Mouse (Mus musculus) MEL-GATA-1-ER (cell line): ENCODE data around the gene Pappa.

ENCODE experiments used
- DNase-seq: peaks from one replicate; pipeline ENCODE4 v3.0.0-alpha.2; 2012; ENCODE audit warnings: low read depth; ENCODE audit errors: extremely low read depth

Gene Pappa

DNA sequence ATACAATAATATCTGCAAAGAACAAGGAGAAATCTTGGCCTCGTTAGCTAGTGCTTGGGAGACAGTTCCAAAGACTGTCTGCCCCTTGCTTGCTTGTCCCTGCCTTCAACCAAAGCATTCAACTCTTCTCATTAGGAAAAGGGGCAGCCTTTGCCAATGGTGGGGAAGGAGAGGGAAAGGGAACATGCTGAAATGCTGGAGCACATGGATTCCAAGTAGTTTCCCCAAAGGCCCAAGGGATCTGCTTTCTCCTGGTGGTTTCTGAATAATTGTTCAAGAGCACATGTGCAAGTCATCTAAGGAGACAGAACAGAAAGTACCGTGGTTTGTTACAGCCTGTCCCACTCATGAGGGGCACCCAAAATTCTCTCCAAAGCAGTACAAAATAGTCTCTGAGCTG is 146.0 kb downstream of the Pappa start:
- DNase-seq: no peak

DNA sequence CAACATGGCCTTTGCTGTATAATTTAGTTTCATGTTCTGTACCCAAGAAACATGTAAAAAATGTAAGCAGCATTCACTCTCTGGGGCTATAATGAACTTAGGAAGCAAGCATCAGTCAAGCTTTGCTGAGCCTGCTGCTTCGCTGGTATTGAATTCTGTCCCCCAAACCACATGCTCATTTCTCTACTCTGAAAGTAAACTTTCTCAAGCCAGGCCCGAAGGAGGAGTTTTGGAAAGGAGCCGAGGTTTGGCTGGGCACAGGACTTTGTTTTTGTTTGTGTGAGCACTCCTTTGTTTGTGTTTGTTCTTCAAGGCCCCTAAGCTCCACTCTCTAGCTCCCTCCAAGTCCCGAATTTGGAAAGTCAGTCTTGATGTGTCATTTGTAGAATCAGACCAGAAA is 148.3 kb downstream of the Pappa start:
- DNase-seq: no peak

DNA sequence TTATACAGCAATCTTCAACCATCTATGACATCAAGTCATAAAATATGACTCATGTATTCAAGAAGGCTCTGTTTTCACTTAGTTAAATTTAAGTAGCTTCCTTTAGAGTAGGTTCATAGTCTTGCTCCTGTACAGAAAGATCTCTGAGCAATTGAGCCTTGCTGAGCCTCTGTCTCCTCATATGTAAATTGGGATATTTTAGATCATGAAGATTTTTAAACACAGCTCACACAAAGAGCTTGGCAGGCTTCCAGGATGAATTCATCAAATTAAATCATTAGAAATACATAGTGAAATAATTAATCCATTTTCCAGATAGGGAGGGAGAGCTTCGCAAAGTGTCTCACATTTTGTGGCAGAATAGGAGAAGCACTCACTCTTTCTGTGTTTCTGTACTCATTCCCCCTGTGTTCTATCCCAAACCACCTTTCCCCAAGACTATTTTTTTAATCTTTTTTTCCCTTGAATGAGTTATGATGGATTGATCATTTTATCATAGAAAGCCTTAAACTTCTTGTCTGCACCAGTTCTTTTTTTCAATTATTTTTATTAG is 149.4 kb downstream of the Pappa start:
- DNase-seq: no peak

DNA sequence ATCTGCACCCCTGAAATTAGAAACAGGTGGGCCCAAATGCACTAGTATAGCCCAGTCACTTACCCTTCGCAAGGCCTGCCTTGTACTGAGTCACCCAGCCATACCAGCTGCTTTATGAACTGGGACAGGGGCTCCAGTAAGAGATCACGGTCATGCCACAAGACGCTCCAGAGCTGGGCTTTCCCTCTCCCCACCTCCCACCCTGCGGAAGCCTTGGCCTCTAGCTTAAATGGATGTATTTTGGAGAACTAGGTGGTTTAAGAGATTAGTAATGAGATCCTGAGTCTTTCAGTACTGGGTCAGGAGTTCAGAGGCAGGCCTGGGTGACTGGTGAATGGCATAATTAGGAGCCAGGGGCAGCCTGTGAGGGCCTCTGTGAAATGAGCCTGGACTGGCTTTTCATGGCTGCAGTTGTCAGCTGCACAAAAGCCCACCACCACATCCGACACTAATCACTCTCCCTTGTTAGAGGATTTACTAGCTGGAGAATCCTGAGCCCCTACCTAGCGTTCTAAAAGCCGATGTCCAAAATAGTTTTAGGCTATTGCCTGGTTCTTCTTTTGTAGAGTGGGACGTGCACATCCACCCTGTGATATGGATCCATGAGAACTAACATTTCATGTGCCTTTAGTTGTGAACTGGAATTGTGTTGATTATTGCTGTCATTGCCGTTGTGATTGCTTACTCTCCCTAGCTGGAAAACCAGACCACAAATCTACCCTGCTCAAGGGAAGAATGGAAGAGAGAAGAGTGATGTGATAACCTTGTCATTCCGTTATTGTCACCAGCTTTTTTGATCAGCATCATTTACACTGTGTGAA is 154.7 kb downstream of the Pappa start:
- no peak for DNase-seq

DNA sequence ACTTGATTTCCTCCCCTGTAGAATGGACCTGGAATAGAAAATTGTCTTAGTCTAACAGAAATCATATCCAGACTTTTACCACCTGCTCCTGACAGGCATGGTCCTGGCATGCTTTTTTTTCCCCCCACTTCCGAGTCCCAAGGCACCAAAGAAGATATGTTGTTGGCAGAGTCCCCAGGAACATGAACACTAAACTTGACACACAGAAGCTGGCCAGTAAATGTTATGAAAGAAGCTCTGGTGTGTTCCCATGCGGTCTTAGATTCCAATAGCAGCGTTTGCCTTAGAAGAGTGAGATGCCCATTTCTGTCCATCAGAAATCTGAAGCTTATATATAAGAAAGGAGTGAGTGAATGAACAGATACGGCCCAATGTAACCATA is 155.3 kb downstream of the Pappa start:
- DNase-seq: no peak

DNA sequence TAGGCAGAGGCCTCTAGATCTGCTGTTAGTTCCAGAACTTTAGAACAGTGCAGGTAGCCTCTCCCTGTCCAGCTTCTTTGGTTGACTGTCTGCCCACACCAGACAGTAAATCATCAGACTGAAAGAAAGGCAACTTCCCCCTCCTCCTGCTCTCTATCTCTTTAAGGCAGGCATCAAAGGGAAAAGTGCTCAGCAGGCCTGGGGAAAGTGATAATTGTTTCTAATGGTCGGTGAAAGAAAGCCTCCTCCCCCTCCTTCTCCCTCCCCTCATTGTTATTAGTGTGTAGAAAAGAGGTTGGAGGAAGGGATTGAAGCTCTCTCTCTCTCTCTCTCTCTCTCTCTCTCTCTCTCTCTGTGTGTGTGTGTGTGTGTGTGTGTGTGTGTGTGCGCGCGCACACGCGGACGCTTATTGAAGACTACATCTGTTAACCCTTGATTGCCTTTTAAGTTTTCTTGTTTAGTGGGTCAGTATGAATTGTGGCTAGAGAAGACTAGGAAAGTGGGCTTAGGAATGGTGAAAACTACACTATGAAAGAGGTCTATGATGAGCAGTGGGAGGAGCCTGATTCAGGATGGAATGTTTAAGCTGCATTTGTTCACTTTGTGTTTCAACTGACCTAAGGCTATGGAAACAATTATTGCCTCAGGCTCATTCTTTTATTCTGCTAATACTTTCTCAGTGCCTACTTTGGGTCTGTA is 156.2 kb downstream of the Pappa start:
- peak; percentile 76 for DNase-seq

DNA sequence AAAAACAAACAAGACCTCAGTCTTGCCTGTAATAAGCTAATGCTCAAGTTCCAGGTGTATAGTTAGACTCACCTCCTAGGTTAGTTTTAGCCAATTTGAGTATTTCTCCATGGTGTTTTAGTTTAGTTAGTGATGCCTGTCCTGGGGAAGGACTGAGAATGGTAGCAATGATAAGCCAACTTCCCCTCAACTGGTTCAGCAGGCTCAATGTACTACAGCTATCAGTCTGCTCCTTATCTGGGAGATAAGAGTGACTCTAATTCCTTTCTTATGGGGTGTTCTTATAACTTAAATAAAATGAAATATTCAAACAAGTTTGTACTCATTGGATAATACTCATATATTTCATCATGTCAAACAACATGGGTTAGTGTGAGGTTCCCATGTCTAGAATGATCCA is 156.9 kb downstream of the Pappa start:
- no peak for DNase-seq

DNA sequence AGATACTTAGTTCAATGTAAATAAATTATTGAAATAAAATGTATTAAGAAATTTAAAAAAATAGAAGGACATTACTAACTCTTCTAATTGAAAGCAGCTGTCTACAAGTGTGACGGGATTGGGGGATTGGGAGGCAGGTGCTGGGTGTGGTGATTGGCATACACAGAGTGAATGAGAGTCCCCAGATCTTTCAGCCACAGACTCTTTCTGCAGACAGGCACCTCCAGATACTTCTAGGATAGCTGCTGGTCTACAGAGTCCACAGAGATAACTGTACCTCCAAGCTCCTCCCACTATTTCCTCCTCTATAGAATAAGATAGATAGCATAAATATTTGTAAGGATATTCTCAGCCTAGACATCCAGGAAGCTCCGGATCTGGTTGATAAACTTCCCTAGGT is 159.6 kb downstream of the Pappa start:
- DNase-seq: no peak

DNA sequence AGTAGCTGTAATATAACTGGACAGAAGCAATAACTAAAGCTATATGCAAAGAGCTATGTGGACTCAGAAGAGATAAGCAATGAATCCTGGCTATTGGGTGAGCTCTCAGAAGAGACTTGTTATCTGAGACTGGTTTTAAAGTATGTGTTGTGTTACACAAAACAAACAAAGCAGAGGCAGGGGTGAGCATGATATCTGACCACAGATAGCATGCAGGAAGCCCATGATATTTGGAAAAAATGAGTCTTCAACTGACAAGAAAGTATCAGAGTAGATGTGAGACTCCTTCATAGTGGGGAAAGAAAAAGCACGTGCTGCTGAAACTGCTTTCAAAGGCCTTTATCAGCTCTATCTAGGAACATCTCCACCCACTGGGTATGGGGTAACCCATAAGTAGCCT is 161.2 kb downstream of the Pappa start:
- no peak for DNase-seq

DNA sequence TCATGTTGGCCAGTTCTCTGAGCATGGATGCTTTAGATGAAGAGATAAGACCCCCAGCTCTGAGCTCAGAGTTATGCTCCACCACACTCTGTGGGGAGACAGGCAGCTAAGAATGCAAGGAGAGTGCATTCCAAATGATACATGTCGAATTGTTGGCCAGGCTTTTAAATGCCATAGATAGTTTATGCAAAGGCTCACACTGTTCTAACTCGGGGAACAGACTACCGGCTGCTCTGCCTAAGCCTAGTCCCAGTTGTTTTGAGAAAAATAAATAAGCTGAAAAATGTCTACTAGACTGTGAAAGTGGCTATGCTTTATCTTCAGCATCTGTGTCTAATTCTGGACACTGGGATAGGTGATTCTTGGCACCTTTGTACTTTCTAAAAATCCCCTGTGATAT is 165.3 kb downstream of the Pappa start:
- DNase-seq: no peak

DNA sequence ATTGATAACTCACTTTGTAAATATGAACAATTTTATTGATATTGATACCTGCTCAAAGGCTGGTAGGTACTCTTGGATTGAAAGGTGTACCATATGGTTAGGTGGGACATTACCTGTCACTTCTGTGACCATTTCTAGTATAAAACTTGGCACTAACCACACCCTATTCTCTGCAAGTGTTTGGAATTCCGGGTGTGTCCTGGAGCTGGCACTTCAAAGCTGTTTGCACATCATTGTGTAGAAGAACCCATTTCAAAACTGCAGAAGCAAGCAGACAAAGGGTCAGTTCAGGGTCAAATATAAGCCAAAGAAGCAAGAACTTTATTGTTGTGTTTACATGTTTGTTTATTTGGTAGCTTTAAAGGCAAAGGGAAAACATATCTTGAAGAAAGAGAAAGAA is 171.8 kb downstream of the Pappa start:
- DNase-seq: no peak

DNA sequence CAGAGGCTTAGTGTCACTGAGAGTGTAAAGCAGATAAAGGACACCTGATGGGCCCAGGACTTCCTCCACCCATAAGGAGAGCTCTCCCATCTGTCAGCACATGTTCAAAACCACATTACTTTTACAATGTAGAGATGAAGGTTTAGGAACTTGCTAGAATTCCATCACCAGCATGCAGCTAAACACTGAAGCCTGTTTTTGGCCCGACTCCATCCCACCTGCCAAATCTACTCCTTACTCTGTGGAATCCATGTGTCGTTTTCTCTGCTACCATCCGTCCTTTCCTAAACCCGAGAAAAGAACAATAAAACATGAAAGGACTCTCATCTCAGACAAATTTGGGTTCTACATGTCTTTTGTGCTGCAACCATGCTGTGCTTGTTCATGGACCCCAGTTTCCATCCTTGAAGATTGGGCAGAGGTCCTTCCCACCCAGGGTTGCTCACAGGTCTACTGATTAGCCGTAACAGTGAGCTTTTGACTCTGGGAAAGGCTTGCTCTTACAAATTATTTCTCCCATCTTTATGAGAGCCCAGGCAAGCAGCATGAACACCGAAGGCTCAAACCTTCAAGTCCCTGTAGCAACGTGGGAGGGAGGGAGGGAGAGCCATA is 172.5 kb downstream of the Pappa start:
- no peak for DNase-seq

DNA sequence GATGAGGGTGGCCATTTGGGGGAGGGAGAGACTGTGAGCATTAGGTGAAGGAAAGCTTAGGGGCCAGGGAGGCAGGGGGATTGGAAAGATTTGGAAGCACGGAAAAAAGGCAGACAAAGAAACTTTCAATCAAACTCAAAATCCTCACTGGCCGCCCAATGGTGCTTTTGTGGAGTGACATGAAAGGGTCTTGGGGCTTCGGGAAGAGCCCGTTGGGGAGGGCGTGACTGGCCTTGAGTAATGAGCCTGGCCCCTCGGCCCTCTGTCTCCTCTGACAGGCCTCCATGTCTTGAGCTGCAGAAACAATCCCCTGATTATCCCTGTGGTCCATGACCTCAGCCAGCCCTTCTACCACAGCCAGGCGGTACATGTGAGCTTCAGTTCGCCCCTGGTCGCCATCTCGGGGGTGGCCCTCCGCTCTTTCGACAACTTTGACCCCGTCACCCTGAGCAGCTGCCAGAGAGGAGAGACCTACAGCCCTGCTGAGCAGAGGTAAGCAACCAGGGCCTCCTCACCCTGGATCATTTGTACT is 173.1 kb downstream of the Pappa start:
- DNase-seq: no peak

DNA sequence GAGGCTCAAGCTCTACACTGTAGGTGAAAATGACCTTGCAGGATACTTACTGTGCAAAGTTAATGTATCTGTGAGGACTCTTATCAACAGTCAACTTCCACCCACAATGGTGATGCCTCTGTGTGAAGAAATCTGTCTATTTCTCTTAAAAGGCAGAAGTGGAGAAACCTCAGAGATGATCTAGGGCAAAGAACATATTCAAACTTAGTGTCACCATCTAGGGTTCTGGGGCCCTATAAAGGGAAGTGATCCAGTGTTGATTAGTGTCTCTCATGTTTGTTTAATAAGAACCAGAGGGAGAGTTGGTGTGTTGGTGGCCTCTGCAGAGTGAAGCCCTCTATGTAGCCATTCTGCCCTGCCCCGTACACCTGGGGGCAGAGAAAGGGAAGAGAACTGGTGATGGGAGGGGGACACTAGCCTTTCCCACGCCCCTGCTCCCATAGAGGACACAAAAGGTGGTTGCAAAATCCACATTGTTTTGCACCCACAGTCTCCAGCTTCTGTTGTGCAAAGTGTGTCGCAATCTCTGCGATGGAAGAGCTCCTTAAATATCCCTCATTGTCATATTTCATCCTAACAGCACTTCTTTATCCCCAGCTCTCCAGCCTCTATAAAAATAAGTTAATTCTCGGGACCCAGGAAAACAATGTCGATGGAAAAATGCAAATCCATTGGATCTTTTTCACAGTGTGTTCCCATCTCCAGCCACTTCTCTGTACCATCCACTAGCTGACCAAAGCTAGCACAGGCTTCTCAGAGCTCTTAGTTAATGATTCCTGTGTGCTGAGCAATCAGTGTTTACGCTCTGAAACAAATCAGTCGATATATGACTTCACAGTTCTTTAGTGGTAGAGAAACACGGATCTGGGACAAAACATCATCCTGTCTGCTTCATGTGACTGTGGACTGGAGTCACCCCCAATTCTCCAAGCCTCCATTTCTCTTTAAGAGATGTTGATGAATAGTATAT is 174.5 kb downstream of the Pappa start:
- DNase-seq: no peak

DNA sequence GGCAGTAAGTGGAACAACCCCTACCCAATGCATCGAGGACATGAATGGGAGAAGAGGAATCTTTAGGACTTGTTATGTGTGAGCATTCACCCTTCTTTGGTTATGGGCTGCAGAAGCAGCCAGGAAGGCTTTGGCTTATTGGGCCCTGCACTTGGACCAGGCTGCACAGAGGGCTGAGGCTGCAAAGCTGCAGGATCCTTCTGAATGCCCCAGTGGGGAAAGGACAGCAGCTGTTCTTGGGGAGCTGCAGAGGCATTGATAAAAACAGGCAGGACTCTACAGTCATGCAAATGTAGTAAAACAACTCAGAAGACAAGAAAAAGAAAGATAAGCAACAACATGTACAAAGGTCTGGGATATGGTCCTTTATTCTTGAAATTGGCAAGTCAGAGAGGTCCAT is 175.4 kb downstream of the Pappa start:
- DNase-seq: no peak

DNA sequence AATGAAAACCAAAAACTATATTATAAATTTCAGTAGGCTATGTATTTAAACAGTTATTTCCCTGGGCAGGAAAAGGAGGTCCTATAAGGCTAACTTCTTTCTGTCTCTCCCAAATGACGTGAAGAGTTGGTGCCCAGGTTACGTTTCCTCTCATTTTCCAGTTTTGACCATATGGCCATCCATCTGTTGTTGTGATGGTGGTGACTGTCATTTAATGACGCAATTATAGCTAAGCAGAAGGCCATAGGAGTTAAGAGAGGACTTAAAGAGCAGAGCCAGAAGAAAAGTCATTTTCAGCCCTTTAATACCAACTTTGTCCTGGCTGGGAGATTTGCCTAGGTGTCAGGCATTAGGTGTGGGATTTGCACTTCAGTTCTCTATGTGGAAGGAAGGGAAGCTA is 176.5 kb downstream of the Pappa start:
- no peak for DNase-seq

DNA sequence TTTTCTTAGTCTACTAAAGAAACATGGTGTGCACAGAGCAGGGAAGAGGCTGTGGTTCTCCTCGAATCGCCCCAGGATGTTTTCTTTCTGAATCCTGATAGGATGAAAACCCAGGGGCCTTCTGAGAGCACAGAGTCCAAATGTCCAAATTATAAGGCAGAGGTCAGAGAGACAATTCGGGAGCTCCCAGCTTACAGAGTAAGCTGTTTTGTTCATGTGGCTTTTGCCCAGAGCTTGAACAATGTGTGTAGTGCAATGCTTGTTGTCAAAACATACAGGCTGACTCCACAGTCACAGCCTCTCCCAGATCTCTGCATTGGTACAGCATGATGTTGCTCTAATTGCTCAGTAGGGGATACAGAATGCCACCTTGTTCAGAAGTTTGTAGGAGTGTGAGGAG is 178.7 kb downstream of the Pappa start:
- no peak for DNase-seq

DNA sequence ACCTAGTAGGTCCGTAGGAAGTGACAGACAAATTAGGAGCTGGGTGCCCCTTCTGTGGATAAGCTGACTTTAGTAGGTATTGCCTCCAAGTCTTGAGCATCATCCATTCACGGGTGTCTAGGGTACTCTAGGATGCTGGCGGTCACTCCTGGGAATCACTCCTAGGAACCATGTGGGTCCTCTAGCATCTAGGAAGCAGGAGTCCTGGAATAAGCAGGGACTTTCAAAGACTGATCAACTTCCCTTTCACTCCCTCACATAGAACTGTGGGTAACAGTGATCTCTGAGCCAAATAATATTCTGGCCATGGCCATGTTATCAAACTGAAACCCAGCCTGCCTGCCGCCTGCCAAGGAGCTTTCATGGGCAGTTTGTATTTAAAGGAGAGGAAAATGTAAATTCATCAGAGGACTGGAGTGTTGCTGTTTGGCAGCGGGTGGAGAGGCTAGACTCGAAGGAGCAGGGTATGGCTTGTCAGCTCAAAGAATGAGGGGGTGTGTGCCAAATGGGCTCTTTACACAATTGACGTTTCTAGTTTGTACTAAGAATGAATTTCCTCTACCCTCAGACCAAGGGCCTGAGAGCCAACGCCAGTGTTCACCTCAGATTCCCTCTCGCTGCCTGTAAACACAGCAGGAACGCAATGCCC is 194.0 kb downstream of the Pappa start:
- no peak for DNase-seq

DNA sequence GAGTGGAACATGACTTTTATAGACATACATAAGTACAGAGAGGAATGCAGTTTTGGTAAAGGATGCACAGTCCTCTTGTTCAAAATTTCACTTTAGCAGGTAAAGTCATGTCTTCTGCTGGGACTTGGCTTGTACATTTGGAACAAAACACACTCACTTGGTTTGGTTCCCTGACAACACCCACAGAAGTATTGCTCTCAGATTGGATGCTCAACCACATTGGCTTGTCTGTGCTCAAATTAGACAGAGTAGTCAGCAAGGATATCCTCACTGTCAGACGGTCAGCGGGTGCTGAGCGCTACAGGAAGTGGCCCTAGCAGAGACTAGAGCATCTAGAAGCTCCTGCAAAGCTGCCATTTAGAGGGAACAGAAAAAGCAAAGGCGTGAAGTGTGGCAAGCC is 197.4 kb downstream of the Pappa start:
- DNase-seq: no peak

DNA sequence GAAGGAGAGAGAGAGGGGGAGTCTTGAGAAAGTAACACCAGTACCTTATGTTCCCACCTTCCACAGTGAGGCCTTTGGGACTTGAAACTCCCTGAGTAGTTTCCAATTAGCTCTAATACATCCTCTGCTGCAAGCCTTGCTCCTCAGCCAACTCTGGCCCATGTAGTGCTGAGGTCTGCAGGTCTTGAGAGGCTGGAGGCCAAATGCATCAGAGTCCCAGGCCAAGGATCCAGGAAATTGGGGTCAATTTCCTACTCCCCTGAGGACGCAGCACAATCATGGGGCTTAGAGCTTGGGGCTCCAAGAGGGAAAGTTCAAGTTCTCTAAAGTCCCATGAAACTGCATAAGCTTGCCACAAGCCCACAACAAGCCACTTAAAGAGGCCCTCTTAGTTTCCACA is 198.0 kb downstream of the Pappa start:
- DNase-seq: no peak
